Mouse (Mus musculus): ENCODE measurements around the gene Coq4. TPM values are rescaled to one million over a fixed set of nuclear protein-coding genes. Genes with fewer than 3 reads are reported as not detected.
A peak's percentile ranks its signal among the peaks of the same experiment; 100 is the strongest.

The Coq4 gene
- total and polyA plus RNA-seq, 3 experiments, result 23.5 to 33.2 TPM; not detected in 1

GRCm38 (mm10) chr2:29820025-29820817 is 32.9 kb downstream of the Coq4 start, which contains the start of gene Urm1:
Gene Urm1 (plus strand): TSS chr2:29820075.
- peak within 1 kb of the TSS; percentile 84 for H3K27ac ChIP-seq (ENCODE audit: control insufficient read depth, low read depth, low read length)
- peak within 1 kb of the TSS; percentile 63 to 67 for H3K4me3 ChIP-seq (ENCODE audit: control insufficient read depth in 1 of 2, insufficient read depth in 1 of 2, low read depth in 2 of 2, low read length in 2 of 2)
- H3K4me1 ChIP-seq (ENCODE audit: control insufficient read depth in 1 of 2, insufficient read depth in 2 of 2, low read length in 2 of 2), result no peaks in the 10 kb centered on the region
- H3K9ac ChIP-seq (ENCODE audit: control insufficient read depth, low read depth, low read length, poor library complexity, severe bottlenecking), result peak within 1 kb of the TSS; percentile 72
- no peaks in the 10 kb centered on the region for H3K36me3 ChIP-seq (ENCODE audit: control insufficient read depth in 1 of 2, insufficient read depth in 2 of 2, low read length in 2 of 2)
- H3K27me3 ChIP-seq (ENCODE audit: control insufficient read depth in 1 of 2, insufficient read depth in 2 of 2, low read length in 2 of 2), result no peaks in the 10 kb centered on the region
- H3K79me2 ChIP-seq (ENCODE audit: control insufficient read depth, insufficient read depth, low read length, poor library complexity), result no peaks in the 10 kb centered on the region
- DNase-seq (ENCODE audit: low read depth, low spot score), result peak; percentile 89
- H3K9me3 ChIP-seq (replicated peaks; ENCODE audit: insufficient read depth, low read length), result no peaks in the 10 kb centered on the region
- no peak for TF ChIP-seq CTCF (IDR thresholded peaks at IDR 0.05 in 2 of 3, conservative IDR thresholded peaks at IDR 0.05 in 1 of 3; ENCODE audit: control insufficient read depth in 1 of 3, insufficient read depth in 1 of 3, low read depth in 2 of 3, low read length in 3 of 3, poor library complexity in 1 of 3, severe bottlenecking in 1 of 3)
- TF ChIP-seq NELFE (IDR thresholded peaks at IDR 0.05; ENCODE audit: low read depth, low read length), result no peak; the same call in none of the 2 replicates
- TF ChIP-seq HCFC1 (IDR thresholded peaks at IDR 0.05; ENCODE audit: low read depth, low read length), result 0 out of 2 replicates have a peak, but pooled peaks have one; percentile 12
- TF ChIP-seq RAD21 (IDR thresholded peaks at IDR 0.05; ENCODE audit: low read depth, low read length), result no peak
- no peak; the same call in 1 of the 2 replicates for TF ChIP-seq POLR2AphosphoS2 (IDR thresholded peaks at IDR 0.05; ENCODE audit: low read length)
- no peak for TF ChIP-seq MAFK (IDR thresholded peaks at IDR 0.05; ENCODE audit: borderline replicate concordance, low read depth, low read length)
- TF ChIP-seq UBTF (IDR thresholded peaks at IDR 0.05; ENCODE audit: borderline replicate concordance, insufficient read depth, low read depth, low read length), result no peak
- TF ChIP-seq ZMIZ1 (IDR thresholded peaks at IDR 0.05; ENCODE audit: low read depth, low read length), result 0 out of 2 replicates have a peak, but pooled peaks have one; percentile 48
- peak; percentile 41; the same call in 1 of the 2 replicates for TF ChIP-seq TCF12 (IDR thresholded peaks at IDR 0.05; ENCODE audit: low read depth, low read length)
- no peak for TF ChIP-seq GABPA (IDR thresholded peaks at IDR 0.05; ENCODE audit: low read depth, low read length)
- TF ChIP-seq ZC3H11A (IDR thresholded peaks at IDR 0.05; ENCODE audit: low read depth, low read length), result no peak
- 0 out of 2 replicates have a peak, but pooled peaks have one; percentile 21 for TF ChIP-seq ELF1 (IDR thresholded peaks at IDR 0.05; ENCODE audit: low read depth, low read length)
- TF ChIP-seq ETS1 (IDR thresholded peaks at IDR 0.05; ENCODE audit: low read depth, low read length), result no peak; the same call in 1 of the 2 replicates
- TF ChIP-seq USF1 (IDR thresholded peaks at IDR 0.05; ENCODE audit: low read depth, low read length), result no peak
- peak; percentile 31; the same call in 1 of the 2 replicates for TF ChIP-seq MAX (IDR thresholded peaks at IDR 0.05; ENCODE audit: low read length)
- TF ChIP-seq RCOR1 (IDR thresholded peaks at IDR 0.05; ENCODE audit: low read depth, low read length), result no peak
- no peak for TF ChIP-seq ZNF384 (IDR thresholded peaks at IDR 0.05; ENCODE audit: low read depth, low read length)
- no peak for TF ChIP-seq MXI1 (IDR thresholded peaks at IDR 0.05; ENCODE audit: low read depth, low read length)
- TF ChIP-seq CHD2 (IDR thresholded peaks at IDR 0.05; ENCODE audit: low read length), result peak; percentile 46
- peak; percentile 38 to 43; a peak in 2 of 4 replicates for TF ChIP-seq POLR2A (IDR thresholded peaks at IDR 0.05; ENCODE audit: control insufficient read depth in 1 of 2, insufficient read depth in 1 of 2, low read depth in 1 of 2, low read length in 2 of 2, poor library complexity in 1 of 2)
- no peak for TF ChIP-seq KAT2A (conservative IDR thresholded peaks at IDR 0.05; ENCODE audit: low read depth, low read length)
- TF ChIP-seq E2F4 (IDR thresholded peaks at IDR 0.05; ENCODE audit: borderline replicate concordance, low read depth, low read length), result no peak; the same call in 1 of the 2 replicates
- peak; percentile 23; the same call in 1 of the 2 replicates for TF ChIP-seq SIN3A (IDR thresholded peaks at IDR 0.05; ENCODE audit: low read length)
- no peak for TF ChIP-seq TBP (IDR thresholded peaks at IDR 0.05; ENCODE audit: low read depth, low read length)
- TF ChIP-seq CHD1 (IDR thresholded peaks at IDR 0.05; ENCODE audit: low read depth, low read length), result no peak
- no peak for TF ChIP-seq JUND (IDR thresholded peaks at IDR 0.05; ENCODE audit: low read depth, low read length)
- no peak for TF ChIP-seq TAL1 (IDR thresholded peaks at IDR 0.05; ENCODE audit: low read length)
- TF ChIP-seq NRF1 (IDR thresholded peaks at IDR 0.05; ENCODE audit: insufficient read depth, low read depth, low read length, poor library complexity, severe bottlenecking), result no peak
- no peak for TF ChIP-seq EP300 (IDR thresholded peaks at IDR 0.05; ENCODE audit: low read depth in 1 of 2, low read length in 2 of 2)
- TF ChIP-seq MYC (IDR thresholded peaks at IDR 0.05; ENCODE audit: low read depth, low read length), result no peak
- TF ChIP-seq USF2 (IDR thresholded peaks at IDR 0.05; ENCODE audit: borderline replicate concordance in 1 of 2, insufficient read depth in 1 of 2, low read depth in 1 of 2, low read length in 2 of 2), result no peak
- TF ChIP-seq BHLHE40 (IDR thresholded peaks at IDR 0.05; ENCODE audit: borderline replicate concordance, low read depth, low read length), result no peak
- no peak for TF ChIP-seq GATA1 (IDR thresholded peaks at IDR 0.05; ENCODE audit: low read depth, low read length)
- TF ChIP-seq ZKSCAN1 (IDR thresholded peaks at IDR 0.05; ENCODE audit: low read depth, low read length), result no peak
- no peak for TF ChIP-seq MEF2A (IDR thresholded peaks at IDR 0.05; ENCODE audit: extremely low read depth, insufficient replicate concordance, low read depth, low read length, poor library complexity, severe bottlenecking)

Measured in MEL (cell line).